ENCODE assay signal across 9 mouse cellular contexts in the genomic region with DNA sequence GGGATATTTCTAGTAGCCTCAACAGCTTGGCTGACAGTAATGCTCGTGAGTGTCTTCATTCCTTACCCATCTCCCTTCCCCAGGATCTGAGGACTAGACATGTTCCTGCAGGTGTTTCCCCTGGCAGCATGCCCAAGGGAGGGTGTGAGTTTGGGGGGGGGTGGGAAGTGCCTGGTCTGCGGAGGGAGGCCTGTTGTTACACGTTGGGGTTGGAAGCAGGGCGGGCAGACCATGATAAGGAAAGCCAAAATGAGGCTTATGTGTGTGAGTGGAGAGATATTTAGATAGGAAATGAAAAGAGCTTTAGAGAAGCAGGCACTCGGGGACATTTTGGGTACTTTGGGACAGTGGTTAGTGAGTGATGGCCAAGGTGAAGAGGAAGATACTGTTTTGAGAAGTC. TPM values are rescaled to one million over a fixed set of nuclear protein-coding genes. Genes with fewer than 3 reads are reported as not detected.
DNase-seq lines count a peak whose midpoint lies in the region; ATAC-seq and TF ChIP-seq lines count a peak whose summit lies in the region.
"Had no signal": no experiment of that assay in that cellular context is flagged by ENCODE, and none has a peak within 500 bp of the region (broad histone marks: within the 10 kb centered on the region; RNA-seq: fewer than 3 reads in every experiment).

No protein-coding gene starts in this region.

- TF ChIP-seq POLR2A in lung, adult 2 months (IDR thresholded peaks at IDR 0.05; ENCODE audit: borderline replicate concordance, extremely low read depth, low read depth, low read length) = no peak

- peak overlapping the region; percentile 73 for H3K4me3 ChIP-seq in lung, embryonic 16.5 days (ENCODE audit: low read length)
- no peak overlapping the region for H3K4me3 ChIP-seq in lung, adult 2 months (replicated peaks; ENCODE audit: extremely low read depth, low read depth, low read length)
- peak overlapping the region; percentile 97 for H3K4me3 ChIP-seq in embryonic facial prominence, embryonic 13.5 days
- H3K4me3 ChIP-seq in limb, embryonic 10.5 days = peak overlapping the region; percentile 85
- H3K4me3 ChIP-seq in neural tube, embryonic 15.5 days (replicated peaks) = no peak overlapping the region

- H3K9me3 ChIP-seq in lung, embryonic 16.5 days (ENCODE audit: control insufficient read depth, low read length) = no peaks in the 10 kb centered on the region
- H3K9me3 ChIP-seq in embryonic facial prominence, embryonic 13.5 days = no peaks in the 10 kb centered on the region
- H3K9me3 ChIP-seq in limb, embryonic 10.5 days (replicated peaks) = no peaks in the 10 kb centered on the region
- no peaks in the 10 kb centered on the region for H3K9me3 ChIP-seq in neural tube, embryonic 15.5 days (replicated peaks)

- no peak for TF ChIP-seq CTCF in lung, adult 2 months (IDR thresholded peaks at IDR 0.05; ENCODE audit: insufficient read depth, low read length)

- 22% methylated on average over 5 of the region's 5 CpGs for WGBS in lung, embryonic 16.5 days
- WGBS in lung, adult 2 months = 22% methylated on average over 5 of the region's 5 CpGs
- 54% methylated on average over 5 of the region's 5 CpGs for WGBS in embryonic facial prominence, embryonic 13.5 days
- WGBS in limb, embryonic 10.5 days = 78% methylated on average over 5 of the region's 5 CpGs
- 68% methylated on average over 5 of the region's 5 CpGs for WGBS in neural tube, embryonic 15.5 days

- no peaks in the 10 kb centered on the region for H3K27me3 ChIP-seq in lung, embryonic 16.5 days (ENCODE audit: control insufficient read depth, insufficient read depth, low read depth, low read length)
- no peaks in the 10 kb centered on the region for H3K27me3 ChIP-seq in embryonic facial prominence, embryonic 13.5 days
- H3K27me3 ChIP-seq in limb, embryonic 10.5 days (ENCODE audit: low read depth, poor library complexity, severe bottlenecking) = no peaks in the 10 kb centered on the region
- no peaks in the 10 kb centered on the region for H3K27me3 ChIP-seq in neural tube, embryonic 15.5 days (replicated peaks)

- ATAC-seq in lung, embryonic 16.5 days (ENCODE audit: low read depth) = no peak
- ATAC-seq in embryonic facial prominence, embryonic 13.5 days (ENCODE audit: insufficient number of reproducible peaks, insufficient read depth, low FRiP score, low TSS enrichment, low read depth) = no peak
- ATAC-seq in neural tube, embryonic 15.5 days (ENCODE audit: low FRiP score) = no peak

- H3K9ac ChIP-seq in lung, embryonic 16.5 days (ENCODE audit: low read length) = peak overlapping the region; percentile 92
- H3K9ac ChIP-seq in embryonic facial prominence, embryonic 13.5 days = peak overlapping the region; percentile 59
- no peak overlapping the region for H3K9ac ChIP-seq in neural tube, embryonic 15.5 days (replicated peaks)

- DNase-seq in lung, adult 2 months = no peak
- no peak for DNase-seq in limb, embryonic 10.5 days (ENCODE audit: low spot score)
- no peak for DNase-seq in layer of hippocampus, adult 9-11 months
- DNase-seq in left cerebral cortex, postnatal 10 days (ENCODE audit: extremely low spot score in 1 of 2, low spot score in 2 of 2) = no peak
- no peak for DNase-seq in T-cell, adult 2 months (ENCODE audit: low spot score)
- DNase-seq: layer of hippocampus, postnatal 36 days had no signal

- intact Hi-C loops in left cerebral cortex, postnatal 10 days (cut with DNase I) = no loop called here

- peaks cover 31% of the 10 kb centered on the region for H3K4me1 ChIP-seq in lung, embryonic 16.5 days (replicated peaks; ENCODE audit: control insufficient read depth, insufficient read depth, low read length)
- peaks cover 20% of the 10 kb centered on the region for H3K4me1 ChIP-seq in lung, adult 2 months (ENCODE audit: control insufficient read depth, insufficient read depth, low read length)
- peaks cover 43% of the 10 kb centered on the region for H3K4me1 ChIP-seq in embryonic facial prominence, embryonic 13.5 days
- peaks cover 36% of the 10 kb centered on the region for H3K4me1 ChIP-seq in limb, embryonic 10.5 days
- H3K4me1 ChIP-seq in neural tube, embryonic 15.5 days = peaks cover 45% of the 10 kb centered on the region

- H3K36me3 ChIP-seq in lung, embryonic 16.5 days (ENCODE audit: control insufficient read depth, insufficient read depth, low read length) = peaks cover 42% of the 10 kb centered on the region
- H3K36me3 ChIP-seq in embryonic facial prominence, embryonic 13.5 days = peaks cover 60% of the 10 kb centered on the region
- H3K36me3 ChIP-seq in limb, embryonic 10.5 days = peaks cover 77% of the 10 kb centered on the region
- H3K36me3 ChIP-seq in neural tube, embryonic 15.5 days = peaks cover 47% of the 10 kb centered on the region

- peak overlapping the region; percentile 47; the same call in 1 of the 2 replicates for H3K27ac ChIP-seq in lung, embryonic 16.5 days (ENCODE audit: low read length)
- H3K27ac ChIP-seq in embryonic facial prominence, embryonic 13.5 days = peak overlapping the region; percentile 44; the same call in 1 of the 2 replicates
- H3K27ac ChIP-seq in limb, embryonic 10.5 days = no peak overlapping the region
- H3K27ac ChIP-seq in neural tube, embryonic 15.5 days (replicated peaks) = no peak overlapping the region

- H3K4me2 ChIP-seq in lung, embryonic 16.5 days (ENCODE audit: low read depth, low read length) = peak overlapping the region; percentile 57
- H3K4me2 ChIP-seq in embryonic facial prominence, embryonic 13.5 days = peak overlapping the region; percentile 59
- H3K4me2 ChIP-seq in neural tube, embryonic 15.5 days = peak overlapping the region; percentile 70; the same call in 1 of the 2 replicates

RNA-seq across cellular contexts. Expression of gene Mta2, which starts 2.4 kb away (rescaled TPM):
- polyA plus RNA-seq in lung, embryonic 16.5 days (2015; fragmentation: Nextera tagmentation; extraction: Ambion mirVana) = 149 and 164 TPM in 2 replicates
- 20.0 and 26.9 TPM in 2 replicates for polyA plus RNA-seq in lung, adult 2 months (2012; rRNA removed)
- 187 and 189 TPM in 2 replicates for polyA plus RNA-seq in embryonic facial prominence, embryonic 13.5 days (2015; fragmentation: Nextera tagmentation; extraction: Ambion mirVana)
- polyA plus RNA-seq in limb, embryonic 10.5 days (2016; fragmentation: Nextera tagmentation; extraction: Ambion mirVana) = 229 and 233 TPM in 2 replicates
- polyA plus RNA-seq in neural tube, embryonic 15.5 days (2015; fragmentation: Nextera tagmentation; extraction: Ambion mirVana) = 94.8 and 117 TPM in 2 replicates
- total RNA-seq in left cerebral cortex, postnatal 10 days (2021) = 10 to 100 TPM; 50.2 to 52.4 TPM

RNA-seq across cellular contexts. Expression of gene Tut1, which starts 9.6 kb away (rescaled TPM):
- 27.5 and 28.9 TPM in 2 replicates for polyA plus RNA-seq in lung, embryonic 16.5 days (2015; fragmentation: Nextera tagmentation; extraction: Ambion mirVana)
- polyA plus RNA-seq in lung, adult 2 months (2012; rRNA removed) = 14.9 and 17.9 TPM in 2 replicates
- 33.6 and 34.5 TPM in 2 replicates for polyA plus RNA-seq in embryonic facial prominence, embryonic 13.5 days (2015; fragmentation: Nextera tagmentation; extraction: Ambion mirVana)
- 49.6 and 49.7 TPM in 2 replicates for polyA plus RNA-seq in limb, embryonic 10.5 days (2016; fragmentation: Nextera tagmentation; extraction: Ambion mirVana)
- polyA plus RNA-seq in neural tube, embryonic 15.5 days (2015; fragmentation: Nextera tagmentation; extraction: Ambion mirVana) = 25.4 and 26.0 TPM in 2 replicates
- 10 to 100 TPM; 14.6 to 16.0 TPM for total RNA-seq in left cerebral cortex, postnatal 10 days (2021)

RNA-seq across cellular contexts. Expression of gene Eml3, which starts 14.7 kb away (rescaled TPM):
- 31.0 and 32.2 TPM in 2 replicates for polyA plus RNA-seq in lung, embryonic 16.5 days (2015; fragmentation: Nextera tagmentation; extraction: Ambion mirVana)
- polyA plus RNA-seq in lung, adult 2 months (2012; rRNA removed) = 50.5 and 65.5 TPM in 2 replicates
- 32.3 and 32.8 TPM in 2 replicates for polyA plus RNA-seq in embryonic facial prominence, embryonic 13.5 days (2015; fragmentation: Nextera tagmentation; extraction: Ambion mirVana)
- polyA plus RNA-seq in limb, embryonic 10.5 days (2016; fragmentation: Nextera tagmentation; extraction: Ambion mirVana) = 37.1 and 37.5 TPM in 2 replicates
- polyA plus RNA-seq in neural tube, embryonic 15.5 days (2015; fragmentation: Nextera tagmentation; extraction: Ambion mirVana) = 13.9 and 17.1 TPM in 2 replicates
- 1 to 10 TPM; 7.5 to 8.5 TPM for total RNA-seq in left cerebral cortex, postnatal 10 days (2021)

RNA-seq across cellular contexts. Expression of gene Rom1, which starts 14.9 kb away (rescaled TPM):
- polyA plus RNA-seq in lung, embryonic 16.5 days (2015; fragmentation: Nextera tagmentation; extraction: Ambion mirVana) = 2.8 and 4.0 TPM in 2 replicates
- 11.3 and 14.1 TPM in 2 replicates for polyA plus RNA-seq in lung, adult 2 months (2012; rRNA removed)
- 2.7 and 3.3 TPM in 2 replicates for polyA plus RNA-seq in embryonic facial prominence, embryonic 13.5 days (2015; fragmentation: Nextera tagmentation; extraction: Ambion mirVana)
- 4.1 and 4.3 TPM in 2 replicates for polyA plus RNA-seq in limb, embryonic 10.5 days (2016; fragmentation: Nextera tagmentation; extraction: Ambion mirVana)
- 3.0 and 3.2 TPM in 2 replicates for polyA plus RNA-seq in neural tube, embryonic 15.5 days (2015; fragmentation: Nextera tagmentation; extraction: Ambion mirVana)
- total RNA-seq in left cerebral cortex, postnatal 10 days (2021) = 1 to 10 TPM; 2.1 to 2.4 TPM

RNA-seq across cellular contexts. Expression of gene Eef1g, which starts 22.8 kb away (rescaled TPM):
- polyA plus RNA-seq in lung, embryonic 16.5 days (2015; fragmentation: Nextera tagmentation; extraction: Ambion mirVana) = 366 TPM in 2 replicates
- polyA plus RNA-seq in lung, adult 2 months (2012; rRNA removed) = 121 and 206 TPM in 2 replicates
- polyA plus RNA-seq in embryonic facial prominence, embryonic 13.5 days (2015; fragmentation: Nextera tagmentation; extraction: Ambion mirVana) = 481 and 529 TPM in 2 replicates
- polyA plus RNA-seq in limb, embryonic 10.5 days (2016; fragmentation: Nextera tagmentation; extraction: Ambion mirVana) = 563 and 631 TPM in 2 replicates
- 291 and 348 TPM in 2 replicates for polyA plus RNA-seq in neural tube, embryonic 15.5 days (2015; fragmentation: Nextera tagmentation; extraction: Ambion mirVana)
- 100 to 1,000 TPM; 228 to 251 TPM for total RNA-seq in left cerebral cortex, postnatal 10 days (2021)

Comparison
In these comparisons a context has a peak if more than half of its experiments do, and no peak if none do; other contexts are left out.
1. H3K4me3 ChIP-seq: peak in lung, embryonic 16.5 days (single experiment), embryonic facial prominence, embryonic 13.5 days (single experiment) and limb, embryonic 10.5 days (single experiment); none in lung, adult 2 months (single experiment) and neural tube, embryonic 15.5 days (single experiment).
2. H3K27ac ChIP-seq: peak in lung, embryonic 16.5 days (single experiment) and embryonic facial prominence, embryonic 13.5 days (single experiment); none in limb, embryonic 10.5 days (single experiment) and neural tube, embryonic 15.5 days (single experiment).
3. Peak in every context shown above with its lines, with median percentiles within 50 percentile points of each other: H3K4me2 ChIP-seq.